Mouse (Mus musculus) small intestine, adult 2 months (tissue): ENCODE results near the gene Nnat.

ENCODE experiments used
- CTCF ChIP-seq: fragments of 200-500 bp; IDR thresholded peaks from 2 replicates; pipeline ENCODE4 v1.5.1; 2012; ENCODE audit warnings: low read depth, mild to moderate bottlenecking, control low read depth, inconsistent platforms, low read length, moderate library complexity, mixed read lengths; ENCODE audit not compliant: insufficient replicate concordance, insufficient read length; ENCODE audit errors: extremely low read depth
- POLR2A ChIP-seq: fragments of 200-500 bp; IDR thresholded peaks from 2 replicates; pipeline ENCODE4 v1.6.1; 2012; ENCODE audit warnings: low read depth, mild to moderate bottlenecking, control low read depth, inconsistent platforms, low read length, moderate library complexity

DNA sequence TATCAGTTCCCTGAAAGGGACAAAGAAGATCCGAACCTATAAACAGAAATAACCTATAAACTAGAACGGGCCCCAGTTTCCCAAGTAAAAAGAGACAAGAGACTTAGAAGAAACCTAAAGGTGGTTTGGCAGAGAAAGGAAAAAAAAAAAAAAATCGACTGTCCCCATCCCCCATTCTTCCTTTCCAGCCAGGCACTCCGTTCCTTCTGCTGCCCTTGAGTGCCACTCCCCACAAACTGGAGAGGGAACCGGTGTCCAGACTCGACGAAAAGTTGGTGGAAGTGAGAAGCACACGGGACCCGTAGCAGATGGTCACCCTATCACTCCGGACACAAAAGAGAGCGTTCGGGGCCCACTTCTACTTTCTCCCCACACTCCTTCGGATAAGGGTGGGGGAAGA lies 5.6 kb downstream of the Nnat start:
- TF ChIP-seq POLR2A (no peak), CTCF (no peak)
